In genomic region chr15:15329796-15330195, GRCm38 (mm10) we compare ENCODE assay signal across 10 mouse cellular contexts.
DNase-seq lines count a peak whose midpoint lies in the region; ATAC-seq lines count a peak whose summit lies in the region.
"Had no signal": no experiment of that assay in that cellular context is flagged by ENCODE, and none has a peak within 500 bp of the region (broad histone marks: within the 10 kb centered on the region; RNA-seq: fewer than 3 reads in every experiment).

No protein-coding gene starts in this region.

- 36% methylated on average over 2 of the region's 2 CpGs for WGBS in hindbrain, embryonic 14.5 days
- WGBS in hindbrain, embryonic 16.5 days = 36% methylated on average over 2 of the region's 2 CpGs
- WGBS in forebrain, embryonic 16.5 days = 36% methylated on average over 2 of the region's 2 CpGs

- no peaks in the 10 kb centered on the region for H3K4me1 ChIP-seq in hindbrain, embryonic 14.5 days (replicated peaks; ENCODE audit: control insufficient read depth, insufficient read depth, low read length)
- no peaks in the 10 kb centered on the region for H3K4me1 ChIP-seq in hindbrain, embryonic 16.5 days (ENCODE audit: control insufficient read depth, insufficient read depth, low read depth, low read length)
- H3K4me1 ChIP-seq in forebrain, embryonic 16.5 days (replicated peaks; ENCODE audit: control insufficient read depth, insufficient read depth, low read length) = no peaks in the 10 kb centered on the region

- ATAC-seq in hindbrain, embryonic 14.5 days (ENCODE audit: low FRiP score) = 0 out of 2 replicates have a peak, but pooled peaks have one; percentile 48
- ATAC-seq in hindbrain, embryonic 16.5 days = no peak
- ATAC-seq in forebrain, embryonic 16.5 days = peak; percentile 65; the same call in 1 of the 2 replicates
- ATAC-seq: Patski had no signal

- DNase-seq in hindbrain, embryonic 14.5 days (ENCODE audit: low spot score) = peak; percentile 87
- peak; percentile 80 for DNase-seq in 416B (ENCODE audit: low read depth)
- peak; percentile 11 for DNase-seq in Muller cell, postnatal 12 days (ENCODE audit: inconsistent ontology term)
- DNase-seq in spleen, postnatal 10 days (ENCODE audit: low spot score in 2 of 2) = no peak
- no peak for DNase-seq in cerebellum, adult 8-10 months
- no peak for DNase-seq in heart, adult 8-10 months (ENCODE audit: low spot score)

- H3K36me3 ChIP-seq in hindbrain, embryonic 14.5 days (replicated peaks; ENCODE audit: control insufficient read depth, insufficient read depth) = no peaks in the 10 kb centered on the region
- H3K36me3 ChIP-seq in hindbrain, embryonic 16.5 days (ENCODE audit: control insufficient read depth, insufficient read depth, low read length) = no peaks in the 10 kb centered on the region
- no peaks in the 10 kb centered on the region for H3K36me3 ChIP-seq in forebrain, embryonic 16.5 days (ENCODE audit: control insufficient read depth, insufficient read depth)

- H3K4me2 ChIP-seq in hindbrain, embryonic 14.5 days (replicated peaks) = no peak overlapping the region
- no peak overlapping the region for H3K4me2 ChIP-seq in hindbrain, embryonic 16.5 days (ENCODE audit: low read length)
- no peak overlapping the region for H3K4me2 ChIP-seq in forebrain, embryonic 16.5 days (ENCODE audit: low read length)

- no peak overlapping the region for H3K27ac ChIP-seq in hindbrain, embryonic 14.5 days
- H3K27ac ChIP-seq in hindbrain, embryonic 16.5 days (ENCODE audit: low read depth, low read length) = no peak overlapping the region
- H3K27ac ChIP-seq in forebrain, embryonic 16.5 days (ENCODE audit: low read length) = no peak overlapping the region
- H3K27ac ChIP-seq: macrophage had no signal

- no peak overlapping the region for H3K4me3 ChIP-seq in hindbrain, embryonic 14.5 days (replicated peaks; ENCODE audit: low read length)
- no peak overlapping the region for H3K4me3 ChIP-seq in hindbrain, embryonic 16.5 days (ENCODE audit: low read length)
- H3K4me3 ChIP-seq in forebrain, embryonic 16.5 days (replicated peaks; ENCODE audit: low read length) = no peak overlapping the region

- no peak overlapping the region for H3K9ac ChIP-seq in hindbrain, embryonic 14.5 days
- no peak overlapping the region for H3K9ac ChIP-seq in hindbrain, embryonic 16.5 days (ENCODE audit: low read depth, low read length)
- H3K9ac ChIP-seq in forebrain, embryonic 16.5 days (replicated peaks; ENCODE audit: low read depth, low read length) = no peak overlapping the region

- H3K9me3 ChIP-seq in hindbrain, embryonic 14.5 days (ENCODE audit: control insufficient read depth, low read length) = no peaks in the 10 kb centered on the region
- no peaks in the 10 kb centered on the region for H3K9me3 ChIP-seq in hindbrain, embryonic 16.5 days (ENCODE audit: control insufficient read depth, low read length)
- no peaks in the 10 kb centered on the region for H3K9me3 ChIP-seq in forebrain, embryonic 16.5 days (ENCODE audit: control insufficient read depth, low read length)

- H3K27me3 ChIP-seq in hindbrain, embryonic 14.5 days (ENCODE audit: control insufficient read depth, insufficient read depth, low read length) = no peaks in the 10 kb centered on the region
- H3K27me3 ChIP-seq in hindbrain, embryonic 16.5 days (replicated peaks; ENCODE audit: control insufficient read depth, insufficient read depth, low read length) = no peaks in the 10 kb centered on the region
- H3K27me3 ChIP-seq in forebrain, embryonic 16.5 days (replicated peaks; ENCODE audit: control insufficient read depth, insufficient read depth, low read length) = no peaks in the 10 kb centered on the region
- H3K27me3 ChIP-seq: Patski had no signal

Comparison
In these comparisons a context has a peak if more than half of its experiments do, and no peak if none do; other contexts are left out.
1. DNase-seq: peak in hindbrain, embryonic 14.5 days (single experiment), 416B (single experiment) and Muller cell, postnatal 12 days (single experiment); none in spleen, postnatal 10 days (0 of 2), cerebellum, adult 8-10 months (single experiment) and heart, adult 8-10 months (single experiment).